Mouse (Mus musculus): Measurements from ENCODE around the gene Raver2.

Gene Raver2

DNA sequence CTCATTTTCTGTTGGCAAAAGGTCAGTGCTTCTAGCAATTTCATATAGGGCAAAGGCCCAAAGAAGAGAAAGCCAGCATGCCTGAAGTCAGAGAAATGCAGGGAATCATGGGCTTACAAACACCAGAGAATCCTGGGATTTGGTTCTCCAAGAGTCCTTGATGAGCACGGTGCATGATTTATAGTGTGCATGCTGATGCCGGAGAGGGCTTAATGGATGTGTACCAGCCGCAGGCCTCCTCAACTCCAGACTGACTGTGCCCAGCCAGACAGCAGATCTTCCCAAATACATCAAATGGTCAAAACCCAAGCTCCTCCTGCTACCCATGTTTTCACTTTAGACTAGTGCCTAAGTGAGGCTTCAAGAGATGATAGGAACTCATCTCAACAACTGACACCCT is 109.0 kb downstream of the Raver2 start:
- no peak for DNase-seq

DNA sequence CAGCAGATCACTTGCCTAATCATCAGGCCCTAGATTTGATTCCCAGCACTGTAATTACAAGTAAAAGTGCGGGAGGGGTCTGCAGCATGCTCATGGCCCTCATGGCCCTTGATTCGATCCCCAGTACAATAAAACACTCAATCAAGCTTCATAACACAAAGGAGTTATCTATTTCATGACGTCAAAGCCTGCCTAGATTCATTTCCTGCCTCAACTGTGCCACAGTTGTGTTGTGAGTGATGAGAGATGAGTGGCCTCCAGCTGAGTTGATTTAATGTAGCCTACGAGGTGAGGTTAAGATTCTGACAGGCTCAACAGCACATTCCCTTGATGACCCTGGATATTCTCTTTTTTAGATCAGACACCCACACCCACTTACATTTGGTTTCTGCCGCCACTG is 110.3 kb downstream of the Raver2 start:
- DNase-seq, result no peak

DNA sequence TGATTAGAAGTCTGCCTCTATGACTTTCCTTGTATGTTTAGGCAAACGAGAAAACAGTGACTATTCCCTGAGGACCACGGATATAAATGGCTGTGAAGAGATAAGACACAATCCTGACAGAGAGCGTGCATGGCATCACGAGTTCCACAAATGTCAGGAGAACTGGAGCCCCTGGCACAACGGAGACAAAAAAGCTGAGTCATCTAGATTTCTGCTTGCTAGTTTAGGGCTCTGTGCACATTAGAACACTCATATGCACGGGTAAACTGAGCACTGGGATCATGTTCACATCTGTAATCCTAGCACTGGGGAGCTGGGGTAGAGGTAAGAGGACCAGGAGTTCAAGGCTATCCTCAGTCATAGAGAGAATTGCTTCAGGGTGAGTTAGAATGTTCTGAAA is 111.1 kb downstream of the Raver2 start:
- no peak for DNase-seq

DNA sequence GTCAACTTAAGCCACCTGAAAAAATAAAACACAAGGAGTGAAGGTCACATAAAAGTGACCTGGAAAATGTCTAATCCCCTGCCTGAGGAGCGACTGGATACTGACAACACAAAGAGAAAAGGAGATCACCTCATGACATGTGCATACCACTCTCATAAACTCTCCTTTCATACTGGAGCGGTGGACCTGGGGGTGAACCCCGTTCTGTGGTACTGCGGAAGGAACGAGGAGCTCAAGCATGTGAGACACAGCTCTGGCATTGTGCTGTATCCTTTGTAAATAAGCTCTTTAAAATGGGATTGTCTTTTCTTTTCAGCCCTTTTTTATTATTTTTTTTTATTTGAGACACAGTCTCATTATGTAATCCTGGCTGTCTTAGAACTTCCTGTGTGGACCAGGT is 111.9 kb downstream of the Raver2 start:
- DNase-seq, result no peak

DNA sequence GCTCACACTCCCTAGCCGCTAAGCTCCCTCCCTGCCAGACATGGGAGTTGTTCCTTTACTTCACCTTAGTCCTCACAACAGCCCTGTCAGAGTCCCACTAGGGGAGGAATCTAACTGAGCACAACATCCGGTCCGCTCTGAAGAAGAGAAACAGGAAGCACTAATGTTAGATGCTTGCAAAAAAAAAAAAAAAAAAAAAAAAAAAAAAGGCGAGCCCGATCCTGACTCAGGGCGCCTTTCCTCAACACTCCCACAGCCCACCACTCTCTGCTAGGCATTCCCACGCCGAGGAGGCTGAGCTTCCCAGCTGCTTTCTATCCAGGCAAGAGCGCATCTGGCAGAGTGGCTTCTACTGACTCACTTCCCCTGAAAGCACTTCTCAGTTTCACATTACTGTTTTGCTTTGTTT is 113.8 kb downstream of the Raver2 start:
- DNase-seq, result peak; percentile 52

DNA sequence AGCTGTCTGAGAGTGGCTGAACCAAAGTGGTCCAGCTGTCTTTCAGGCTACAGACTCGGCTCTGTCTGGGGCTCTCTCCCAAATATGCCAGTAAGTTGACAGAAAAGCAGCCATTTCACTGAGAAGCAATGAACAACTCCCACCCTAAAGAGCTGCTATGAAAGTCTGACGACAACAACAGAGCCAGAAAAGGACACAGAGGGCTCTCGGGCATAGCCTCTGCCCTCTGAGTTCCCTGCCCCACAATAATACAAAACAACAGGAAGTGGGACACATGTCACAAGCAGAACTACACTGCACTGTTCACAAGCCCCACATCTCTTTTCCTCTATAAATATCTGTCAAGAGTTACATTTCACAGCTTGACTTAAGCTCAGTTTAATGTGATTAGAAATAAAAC is 116.4 kb downstream of the Raver2 start:
- DNase-seq, result peak; percentile 36

DNA sequence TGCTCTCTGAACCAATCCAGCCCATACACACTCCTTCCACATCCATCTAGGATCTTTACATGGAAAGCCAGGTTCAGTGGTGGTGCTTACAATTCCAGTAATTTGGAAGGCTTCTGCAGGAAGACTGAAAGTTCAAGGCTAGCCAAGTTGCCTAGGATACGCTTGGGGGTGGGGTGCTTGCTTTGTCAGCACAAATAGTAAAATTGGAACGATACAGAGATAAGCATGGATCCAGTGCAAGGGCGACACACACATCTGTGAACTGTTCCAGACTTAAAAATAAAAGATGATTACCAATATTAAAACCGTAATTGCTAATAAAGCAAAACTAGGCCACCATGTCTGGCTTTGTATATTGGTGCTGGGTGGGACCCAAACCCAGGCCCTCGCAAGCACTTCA is 117.8 kb downstream of the Raver2 start:
- DNase-seq, result no peak

DNA sequence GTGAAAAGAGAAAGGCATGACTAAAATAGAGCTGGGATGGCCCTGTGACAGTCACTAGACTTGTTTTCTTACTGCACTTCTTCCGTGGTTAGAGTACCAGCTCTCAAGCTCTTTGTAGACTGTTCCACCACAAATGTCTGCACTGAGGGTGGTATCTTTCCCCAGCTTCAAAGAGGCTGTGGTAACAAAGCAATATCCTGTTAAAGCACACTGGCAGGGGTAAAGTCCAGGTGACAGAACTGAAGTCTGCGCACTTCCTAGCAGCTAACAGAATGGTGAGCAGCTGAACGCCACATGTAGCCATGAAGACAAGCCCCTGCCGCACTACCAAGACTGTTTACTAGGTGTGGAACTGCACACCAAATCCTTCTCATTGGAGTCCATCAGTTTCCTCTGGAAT is 118.6 kb downstream of the Raver2 start:
- DNase-seq, result no peak

DNA sequence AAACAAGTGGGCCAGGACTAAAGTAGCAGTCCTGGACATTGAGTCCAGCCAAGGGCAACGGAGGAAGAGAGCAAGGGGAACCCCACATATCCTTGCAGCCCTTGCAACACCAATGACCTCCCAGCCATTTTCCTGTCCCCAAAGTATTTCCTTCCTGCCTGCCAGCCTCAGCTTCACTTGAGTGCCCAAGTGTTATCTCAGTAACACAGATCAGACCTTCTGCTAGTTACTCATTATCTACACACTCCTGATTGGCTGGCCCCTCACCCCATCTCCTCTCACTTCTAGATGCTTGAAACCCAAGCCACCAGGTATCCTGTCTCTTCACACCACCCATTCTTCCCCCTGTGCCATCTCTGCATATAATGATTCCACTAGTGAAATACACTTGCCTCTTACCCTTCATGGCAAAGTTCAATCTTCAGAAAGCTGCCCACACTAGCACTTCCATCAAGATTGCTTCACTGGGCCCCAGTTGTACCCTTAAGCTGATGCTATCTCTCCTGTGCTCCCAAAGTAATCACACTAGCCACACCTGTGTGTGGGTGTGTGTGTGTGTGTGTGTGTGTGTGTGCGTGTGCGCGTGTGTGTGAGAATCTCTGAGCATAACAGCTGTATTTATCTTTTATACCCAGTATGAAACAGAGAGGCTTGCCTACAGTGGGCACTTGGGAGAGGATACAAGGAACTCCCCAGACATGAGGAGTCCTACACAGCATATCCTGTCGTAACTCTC is 123.6 kb downstream of the Raver2 start:
- DNase-seq, result peak; percentile 44

DNA sequence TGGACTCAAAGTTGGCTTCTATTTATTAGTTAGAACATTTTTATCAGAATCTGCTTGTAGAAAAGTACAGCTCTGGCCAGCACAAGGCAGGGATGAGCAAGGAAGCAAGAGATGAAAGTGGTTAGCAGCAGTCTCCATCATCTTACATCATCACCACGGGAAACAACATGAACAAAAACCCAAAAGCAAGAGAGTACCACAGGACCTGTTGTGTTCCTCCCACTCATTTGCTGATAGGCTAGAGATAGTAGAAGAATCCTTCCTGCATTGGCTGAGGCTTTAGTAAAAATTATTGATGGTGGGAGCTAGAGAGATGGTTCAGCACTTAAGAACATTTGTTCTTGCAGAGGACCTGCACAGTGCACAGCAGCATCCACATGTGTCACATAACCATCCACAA is 125.4 kb downstream of the Raver2 start:
- DNase-seq, result no peak

DNA sequence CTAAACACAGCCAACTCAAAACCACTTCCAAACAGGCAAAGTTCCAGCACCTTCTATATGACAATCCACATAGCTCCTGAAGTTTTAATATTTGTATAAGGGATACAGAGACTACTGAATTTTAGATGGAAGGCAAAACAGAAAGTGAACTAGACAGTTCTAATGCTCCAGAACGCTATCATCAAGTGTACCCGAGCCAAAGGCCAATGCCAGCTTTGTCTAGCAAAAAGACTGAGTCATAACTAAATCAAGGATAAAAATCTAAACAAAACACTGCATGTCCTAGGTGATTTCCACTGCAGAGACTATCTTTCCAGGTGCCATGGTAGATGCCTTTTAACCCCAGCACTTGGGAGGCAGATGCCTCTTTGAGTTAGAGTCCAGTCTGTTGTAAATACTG is 127.6 kb downstream of the Raver2 start:
- DNase-seq, result no peak

DNA sequence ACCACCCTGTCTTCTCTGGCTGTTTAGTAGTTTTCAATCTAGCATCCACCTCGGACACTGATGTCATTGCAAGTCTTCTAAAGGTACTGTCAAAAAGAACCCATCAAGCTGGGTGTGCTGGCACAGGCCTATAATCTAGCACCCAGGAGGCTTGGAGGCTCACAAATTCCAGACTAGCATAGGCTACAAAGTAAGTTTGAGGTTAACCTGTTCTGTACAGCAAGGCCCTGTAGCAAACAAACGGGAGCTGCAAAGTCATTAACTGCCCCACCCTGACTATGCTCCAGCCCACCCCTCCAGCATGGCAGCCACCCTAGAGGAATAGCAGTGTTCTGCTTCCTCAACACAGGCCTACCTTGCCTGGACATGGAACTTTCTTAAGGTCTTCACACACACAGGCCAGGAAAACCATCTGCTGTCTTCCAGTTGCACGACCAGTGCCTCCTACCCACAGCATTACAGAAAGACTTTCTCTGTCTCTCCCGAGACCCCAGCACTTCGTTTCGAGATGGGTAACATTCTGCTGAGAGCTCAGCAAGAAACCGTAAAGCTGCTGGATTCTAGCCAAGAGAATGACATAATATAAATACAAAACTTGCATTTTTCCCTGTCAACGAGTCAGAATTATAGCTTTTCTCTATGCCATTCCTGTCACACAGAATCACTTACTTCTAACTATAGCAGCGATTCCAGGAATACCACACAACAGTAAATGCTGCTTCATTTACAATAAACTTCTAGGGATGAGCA is 128.8 kb downstream of the Raver2 start:
- no peak for DNase-seq

DNA sequence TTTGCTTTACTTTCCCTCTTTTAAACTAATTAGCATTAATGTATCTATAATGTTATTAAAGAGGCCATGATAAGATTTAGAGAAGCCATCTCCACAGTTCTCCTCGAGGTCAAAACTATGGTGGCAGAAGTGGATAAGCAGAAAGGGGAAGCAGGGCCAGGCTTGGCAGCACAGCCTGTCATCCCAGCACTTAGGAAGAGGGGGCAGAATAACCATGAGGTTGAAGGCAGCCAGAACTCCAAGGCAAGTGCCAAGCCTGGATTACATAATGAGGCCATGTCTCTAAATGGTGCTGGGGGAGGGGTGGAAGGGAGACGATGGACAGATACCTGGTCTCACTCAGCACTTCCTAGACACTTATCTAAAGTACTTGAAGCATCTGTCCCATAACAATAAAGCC is 129.6 kb downstream of the Raver2 start:
- peak; percentile 90 for DNase-seq

DNA sequence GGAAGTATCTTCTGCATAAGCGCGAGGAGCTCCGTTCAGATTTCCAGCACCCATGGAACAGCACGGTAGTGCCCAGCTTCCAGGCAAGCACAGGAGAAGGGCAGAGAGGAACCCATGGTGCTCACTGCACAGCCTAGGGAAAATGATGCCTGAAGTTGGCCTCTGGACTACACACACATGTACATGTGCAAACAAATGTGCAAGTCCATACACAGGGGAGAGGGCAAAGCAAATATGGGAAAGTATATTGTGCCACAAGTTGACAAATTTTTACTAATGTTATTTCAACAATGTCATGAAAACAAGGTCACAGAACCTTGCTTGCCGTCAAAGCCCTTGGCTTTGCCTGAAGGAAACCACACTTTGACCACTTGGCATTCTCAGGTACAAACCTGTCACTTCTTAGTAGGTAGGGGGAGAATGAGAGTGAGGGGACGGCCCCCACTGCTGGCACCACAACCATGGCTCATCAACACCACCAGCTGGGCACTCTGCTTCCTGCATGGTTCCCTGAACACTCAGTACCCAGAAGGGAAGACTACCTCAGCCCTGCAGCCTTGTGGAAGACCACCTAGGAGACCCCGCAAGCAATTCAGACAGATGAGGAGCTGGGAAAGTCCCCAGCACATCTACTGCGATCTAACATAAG is 130.8 kb downstream of the Raver2 start:
- no peak for DNase-seq
